Mouse (Mus musculus) heart, postnatal 0 days (tissue): ENCODE data around the gene Cblc. TPM values are rescaled to one million over a fixed set of nuclear protein-coding genes. Genes with fewer than 3 reads are reported as not detected.
"Not testable (repeated sequence)": the region's sequence is repeated elsewhere in the genome, so short reads cannot be mapped to it uniquely, and the experiment has no call there.

Experiments
- ATAC-seq: fragments of 200-750 bp; cut with Nextera tagmentation; 2 replicates; pipeline ENCODE4 v1.8.0; 2017; ENCODE audit warnings: low read depth, moderate number of reproducible peaks, moderate library complexity; ENCODE audit not compliant: insufficient read depth
- DNase-seq: peaks from one replicate; pipeline ENCODE4 v3.0.0-alpha.2; 2016; ENCODE audit warnings: low spot score
- H3K27ac ChIP-seq: fragments of 300-500 bp; sonication (generic); 2 replicates; pipeline ENCODE4 v1.5.1; 2014; ENCODE audit warnings: low read depth, mild to moderate bottlenecking
- H3K27me3 ChIP-seq: fragments of 300-500 bp; sonication (generic); 2 replicates; pipeline ENCODE4 v1.6.1; 2014; ENCODE audit warnings: low read length, mixed read lengths; ENCODE audit not compliant: control insufficient read depth, insufficient read depth
- H3K36me3 ChIP-seq: fragments of 300-500 bp; sonication (generic); replicated peaks from 2 replicates; pipeline ENCODE4 v1.6.1; 2014; ENCODE audit warnings: low read length, mixed read lengths; ENCODE audit not compliant: control insufficient read depth, insufficient read depth
- H3K4me1 ChIP-seq: fragments of 300-500 bp; sonication (generic); 2 replicates; pipeline ENCODE4 v1.6.1; 2014; ENCODE audit warnings: antibody characterized with exemption; ENCODE audit not compliant: control insufficient read depth, insufficient read depth
- H3K4me2 ChIP-seq: fragments of 300-500 bp; sonication (generic); 2 replicates; pipeline ENCODE4 v1.6.1; 2014; ENCODE audit warnings: low read depth, mild to moderate bottlenecking, low read length, moderate library complexity
- H3K4me3 ChIP-seq: fragments of 300-500 bp; sonication (generic); 2 replicates; pipeline ENCODE4 v1.5.1; 2014; ENCODE audit warnings: low read depth, low read length
- H3K9ac ChIP-seq: fragments of 300-500 bp; sonication (generic); replicated peaks from 2 replicates; pipeline ENCODE4 v1.6.1; 2014; ENCODE audit warnings: low read depth, low read length, mixed read lengths
- H3K9me3 ChIP-seq: fragments of 300-500 bp; sonication (generic); replicated peaks from 2 replicates; pipeline ENCODE4 v1.6.1; 2016; ENCODE audit warnings: low read length; ENCODE audit not compliant: control insufficient read depth
- CTCF ChIP-seq: IDR thresholded peaks from 2 replicates; pipeline ENCODE4 v1.5.1; 2016; ENCODE audit warnings: antibody characterized with exemption, control low read depth, low read depth
- EP300 ChIP-seq: IDR thresholded peaks from 2 replicates; pipeline ENCODE4 v1.6.1; 2016; ENCODE audit warnings: antibody characterized with exemption, low read depth
- WGBS: fragments of 180-500 bp; shearing (Covaris S2); extraction: QIAGEN DNeasy Blood & Tissue Kit; methylation state at CpG from one replicate; pipeline ENCODE4 v1.1.7; 2014; 5-methylcytosine and 5-hydroxymethylcytosine counted together
- polyA plus RNA-seq: library from polyadenylated mRNA; unstranded; fragments of >200 nt; fragmentation: Nextera tagmentation; extraction: Ambion mirVana; gene quantifications from 2 replicates; pipeline ENCODE4 v1.2.1, GENCODE M21; 2015
- total RNA-seq: library from RNA; depleted of rRNA; stranded (reverse); fragments of >200 nt; gene quantifications from 2 replicates; pipeline ENCODE4 v1.2.3, GENCODE M21; 2014; ENCODE audit warnings: low replicate concordance

The Cblc gene
- total and polyA plus RNA-seq, 2 experiments from 2014 or later, result 0.36 TPM; not detected in 1

DNA sequence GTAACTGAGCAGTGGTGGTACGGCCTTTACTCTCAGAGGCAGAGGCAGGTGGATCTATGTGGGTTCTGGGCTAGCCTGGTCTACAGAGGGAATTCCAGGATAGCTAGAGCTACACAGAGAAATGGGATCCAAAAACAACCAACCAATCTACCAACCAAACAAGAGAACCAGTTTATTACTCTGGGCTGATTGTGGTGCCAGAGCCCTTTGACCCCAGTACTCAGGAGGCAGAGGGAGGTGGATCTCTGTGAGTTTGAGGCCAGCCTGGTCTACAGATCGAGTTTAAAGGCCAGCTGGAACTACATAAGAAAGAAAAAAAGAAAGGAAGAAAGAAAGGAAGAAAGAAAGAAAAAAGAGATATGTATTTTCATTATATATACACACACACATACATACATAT is 1.4 kb downstream of the Cblc start:
- Histone ChIP-seq H3K9me3 (no peaks in the 10 kb centered on the region), H3K4me3 (no peak overlapping the region), H3K4me1 (peaks cover 7% of the 10 kb centered on the region; the same call in 1 of the 2 replicates), H3K4me2 (no peak overlapping the region), H3K27me3 (peaks cover 18% of the 10 kb centered on the region), H3K27ac (no peak overlapping the region), H3K36me3 (no peaks in the 10 kb centered on the region), H3K9ac (no peak overlapping the region)
- WGBS, result 58% methylated on average over 2 of the region's 2 CpGs
- no peak for TF ChIP-seq CTCF
- no peak for TF ChIP-seq EP300
- DNase-seq (no peak), ATAC-seq (no peak)

DNA sequence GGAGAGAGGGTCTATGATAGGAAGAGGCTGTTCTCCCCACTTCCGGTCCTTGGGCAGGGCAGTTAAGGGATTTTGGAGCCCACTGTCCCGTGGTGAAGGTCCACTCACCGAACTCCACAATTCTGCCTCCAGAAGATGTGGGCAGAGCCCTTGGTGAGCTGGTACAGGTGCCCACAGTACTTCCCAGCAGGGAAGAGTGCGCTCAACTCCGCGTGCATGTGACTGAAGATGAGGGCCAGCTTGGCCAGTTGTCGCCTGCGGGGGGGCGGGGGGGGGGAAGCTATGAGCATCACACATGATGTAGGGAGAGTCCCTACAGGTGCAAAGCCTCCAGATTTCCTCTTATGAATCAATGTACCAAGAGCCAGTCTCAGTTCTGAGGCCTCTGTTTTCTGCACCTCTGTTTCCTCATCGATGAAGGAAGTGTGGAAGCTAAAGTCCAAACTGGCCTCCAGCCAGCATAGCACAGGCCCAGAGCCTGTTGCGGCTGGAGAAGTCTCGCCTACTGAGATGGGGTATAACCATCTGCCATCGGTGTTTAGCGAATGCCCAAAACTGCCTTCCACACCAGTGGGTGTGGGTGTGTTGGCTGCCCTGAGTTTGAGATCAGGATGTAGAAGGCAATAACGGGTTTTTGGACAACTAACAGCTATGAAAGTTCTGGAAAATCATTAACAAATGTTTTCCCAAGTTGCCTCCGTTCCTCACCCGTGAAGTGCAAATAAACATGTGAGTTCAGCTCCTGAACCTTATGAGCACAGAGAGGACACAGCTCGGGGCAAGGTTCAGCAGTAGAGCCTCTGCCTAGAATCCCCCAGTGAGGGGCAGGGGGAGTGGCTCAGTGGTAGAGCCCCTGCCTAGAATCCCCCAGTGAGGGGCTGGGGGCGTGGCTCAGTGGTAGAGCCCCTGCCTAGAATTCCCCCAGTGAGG is 3.6 kb downstream of the Cblc start:
- Histone ChIP-seq H3K36me3 (no peaks in the 10 kb centered on the region), H3K4me3 (no peak overlapping the region), H3K9ac (no peak overlapping the region), H3K9me3 (no peaks in the 10 kb centered on the region), H3K27ac (no peak overlapping the region), H3K4me1 (peaks cover 7% of the 10 kb centered on the region; the same call in 1 of the 2 replicates), H3K4me2 (no peak overlapping the region), H3K27me3 (peaks cover 18% of the 10 kb centered on the region)
- ATAC-seq, result no peak
- no peak for DNase-seq
- no peak for TF ChIP-seq EP300
- no peak for TF ChIP-seq CTCF
- 78% methylated on average over 19 of the region's 19 CpGs for WGBS

DNA sequence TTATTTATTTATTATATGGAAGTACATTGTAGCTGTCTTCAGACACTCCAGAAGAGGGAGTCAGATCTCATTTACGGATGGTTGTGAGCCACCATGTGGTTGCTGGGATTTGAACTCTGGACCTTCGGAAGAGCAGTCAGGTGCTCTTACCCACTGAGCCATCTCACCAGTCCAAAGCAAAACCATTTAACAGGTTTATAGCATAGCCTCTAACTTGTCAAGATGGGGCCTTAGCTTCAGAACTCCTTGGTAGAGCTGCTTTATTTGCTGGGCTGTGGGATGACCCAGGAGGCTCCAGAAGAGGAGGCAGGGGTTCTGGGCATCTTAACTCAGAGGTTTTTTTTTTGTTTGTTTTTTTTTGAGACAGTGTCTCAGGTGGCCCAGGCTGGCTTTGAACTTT is 5.1 kb downstream of the Cblc start:
- H3K9ac ChIP-seq, H3K4me2 ChIP-seq, DNase-seq, H3K36me3 ChIP-seq, H3K27ac ChIP-seq, H3K9me3 ChIP-seq, H3K4me3 ChIP-seq, H3K4me1 ChIP-seq, H3K27me3 ChIP-seq, ATAC-seq: not testable (repeated sequence)
- WGBS, result 78% methylated on average over 2 of the region's 2 CpGs

DNA sequence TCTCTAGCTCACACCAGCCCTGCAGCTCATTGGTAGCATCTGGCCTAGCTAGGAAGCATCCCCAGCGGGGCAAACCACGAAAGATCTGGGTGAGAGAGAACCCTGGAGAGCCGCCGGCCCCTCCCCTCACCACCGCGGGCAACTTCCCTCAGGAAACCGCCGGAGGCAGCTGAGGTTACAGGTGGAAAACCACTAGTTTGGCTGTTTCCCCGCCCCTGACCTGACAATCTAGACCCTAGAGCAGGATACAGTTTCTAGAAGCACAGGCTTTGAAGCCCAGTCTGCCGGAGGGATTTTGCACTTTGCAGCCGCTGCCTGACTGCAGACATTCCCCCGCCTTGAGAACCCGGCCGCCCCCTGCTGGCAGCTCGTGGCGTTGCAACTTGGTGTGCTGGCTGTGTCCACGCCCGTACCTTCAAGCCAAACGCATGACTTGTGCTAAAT is 6.7 kb downstream of the Cblc start:
- Histone ChIP-seq H3K36me3 (no peaks in the 10 kb centered on the region), H3K9me3 (no peaks in the 10 kb centered on the region), H3K27me3 (no peaks in the 10 kb centered on the region), H3K9ac (0 out of 2 replicates have a peak overlapping the region, but pooled peaks have one; percentile 4), H3K4me1 (no peaks in the 10 kb centered on the region), H3K27ac (no peak overlapping the region), H3K4me2 (peak overlapping the region; percentile 60), H3K4me3 (peak overlapping the region; percentile 34)
- peak; percentile 71 for DNase-seq
- ATAC-seq, result peak; percentile 72
- no peak for TF ChIP-seq EP300
- peak; percentile 95 for TF ChIP-seq CTCF
- WGBS, result under 1% methylated on average over 19 of the region's 19 CpGs

DNA sequence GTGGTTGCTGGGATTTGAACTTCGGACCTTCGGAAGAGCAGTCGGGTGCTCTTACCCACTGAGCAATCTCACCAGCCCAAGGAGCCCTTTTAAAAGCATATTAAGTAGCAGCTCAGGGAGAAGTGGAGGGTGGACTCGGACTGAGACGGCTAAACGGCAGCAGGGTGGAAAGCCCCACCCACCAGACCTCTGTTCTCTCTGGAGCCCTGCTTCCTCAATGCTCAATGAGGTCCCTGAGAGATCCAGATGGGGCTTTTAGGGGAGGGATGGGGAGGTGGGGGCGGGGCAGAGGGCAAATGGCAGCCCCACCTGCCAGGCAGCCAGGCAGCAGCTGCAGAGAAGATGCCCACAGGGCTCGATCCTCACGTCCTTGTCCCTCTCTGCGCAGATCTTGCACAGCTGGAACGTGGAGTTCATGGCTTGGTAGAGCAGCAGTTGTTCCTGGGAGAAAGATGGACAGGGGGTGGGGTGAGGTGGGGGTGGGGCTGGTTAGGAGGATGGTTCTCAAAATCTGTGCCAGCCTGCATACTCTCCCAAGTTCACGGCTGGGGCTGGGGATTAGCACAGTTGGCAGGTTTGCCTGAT is 10.6 kb downstream of the Cblc start:
- H3K9ac ChIP-seq, result no peak overlapping the region
- H3K4me2 ChIP-seq, result no peak overlapping the region
- H3K9me3 ChIP-seq, result no peaks in the 10 kb centered on the region
- no peak for DNase-seq
- H3K27ac ChIP-seq, result no peak overlapping the region
- ATAC-seq, result no peak
- no peak overlapping the region for H3K4me3 ChIP-seq
- TF ChIP-seq EP300 (no peak), CTCF (no peak)
- 50% methylated on average over 12 of the region's 12 CpGs for WGBS
- 0 out of 2 replicates have a peak, but pooled peaks cover 4% of the 10 kb centered on the region for H3K4me1 ChIP-seq
- H3K27me3 ChIP-seq, result no peaks in the 10 kb centered on the region
- no peaks in the 10 kb centered on the region for H3K36me3 ChIP-seq
